Mouse (Mus musculus): ENCODE results near the gene Plekhj1. TPM values are rescaled to one million over a fixed set of nuclear protein-coding genes. Genes with fewer than 3 reads are reported as not detected.
A peak's percentile ranks its signal among the peaks of the same experiment; 100 is the strongest.

Plekhj1 gene
- total RNA-seq, 2 experiments from 2014 or later: 63.6 to 71.6 TPM

DNA sequence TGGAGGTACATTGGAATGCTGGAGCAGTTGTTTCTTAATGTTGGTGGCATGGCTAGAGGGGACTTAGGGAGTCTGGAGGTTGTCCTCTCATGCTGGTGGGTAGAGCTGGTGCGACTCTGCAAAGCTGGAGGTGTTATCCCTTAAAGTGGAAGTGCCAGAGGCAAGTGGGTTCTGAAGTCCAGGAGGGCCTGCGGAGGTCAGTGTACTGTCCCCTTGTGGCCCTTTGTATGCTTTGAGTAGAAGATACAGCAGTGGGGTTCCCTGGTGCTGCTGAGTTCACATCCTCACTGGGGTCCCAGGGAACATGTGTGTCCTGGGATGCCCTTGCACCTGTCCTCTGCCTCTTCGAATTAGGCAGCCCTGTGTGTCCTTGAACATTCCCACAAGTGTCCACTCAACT is 42.3 kb downstream of the Plekhj1 start:
- no peak for DNase-seq (ENCODE audit: extremely low spot score in 1 of 2, low spot score in 1 of 2)

- no peak for DNase-seq (ENCODE audit: extremely low spot score in 1 of 2, low spot score in 1 of 2)
These were observed 43.0 kb downstream of the Plekhj1 start for GRCm38 (mm10) chr10:80755291-80756015.

DNA sequence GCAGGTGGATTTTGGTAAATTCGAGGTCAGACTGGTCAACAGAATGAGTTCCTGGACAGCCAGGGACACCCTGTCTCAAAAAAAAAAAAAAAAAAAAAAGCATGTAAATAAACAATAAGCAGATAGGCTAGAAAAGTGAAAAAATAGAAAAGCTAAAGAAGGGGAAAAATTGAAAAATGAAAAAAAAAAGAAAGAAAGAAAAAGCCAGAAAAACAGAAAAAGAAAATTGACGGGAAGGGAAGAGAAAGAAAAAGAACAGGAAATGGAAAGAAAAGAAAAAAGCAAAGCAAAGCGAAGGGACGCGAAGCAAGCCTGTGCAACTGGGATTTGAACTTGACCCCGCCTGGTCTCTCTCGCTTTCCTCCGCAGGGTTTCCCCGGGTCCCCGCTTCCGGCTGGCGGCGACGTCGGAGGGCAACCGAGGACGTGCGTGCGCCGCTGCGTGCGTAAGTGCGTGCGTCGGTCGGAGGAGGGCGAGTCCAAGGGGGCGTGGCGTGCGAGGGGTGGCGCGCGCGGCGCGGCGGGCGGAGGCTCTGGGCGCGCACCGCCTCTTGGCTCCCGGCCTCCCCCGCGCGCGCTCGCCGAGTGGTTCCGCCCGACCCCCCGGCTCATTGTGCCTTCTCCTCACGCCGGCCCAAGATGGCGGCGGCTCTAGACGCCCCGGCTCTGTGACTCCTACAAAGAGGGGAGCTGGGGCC is 43.7 kb downstream of the Plekhj1 start, which contains the start of gene Dot1l:
Gene Dot1l (plus strand): TSS at position 613 of the 697 bp plus-strand sequence.
- peak; percentile 97 for DNase-seq (ENCODE audit: extremely low spot score in 1 of 2, low spot score in 1 of 2)

DNA sequence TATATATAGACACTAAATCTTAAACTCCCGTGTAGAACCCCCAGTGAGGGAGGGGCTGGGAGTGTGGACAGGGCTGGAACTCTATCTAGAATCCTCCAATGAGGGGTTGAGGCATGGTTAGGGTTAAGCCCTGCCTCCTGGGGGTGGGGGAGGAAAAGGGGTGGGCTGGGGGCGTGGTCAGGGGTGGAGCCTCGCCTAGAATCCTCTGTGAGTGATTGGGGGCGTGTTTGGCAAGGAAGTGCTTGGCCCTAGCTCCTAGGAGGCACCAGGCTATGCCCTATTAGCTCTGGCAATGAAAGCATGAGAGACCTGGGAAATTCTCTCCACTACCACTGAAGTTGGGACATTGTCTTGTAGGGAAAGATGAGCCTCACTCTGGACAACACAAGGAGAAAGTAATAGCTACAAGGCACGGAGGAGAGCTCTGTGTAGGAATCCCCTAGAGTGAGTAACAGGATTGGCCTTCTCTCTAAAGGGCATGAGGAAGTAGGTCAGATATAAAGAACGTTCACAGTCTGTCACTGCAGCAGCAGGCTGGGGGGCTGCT is 46.3 kb downstream of the Plekhj1 start:
- no peak for DNase-seq (ENCODE audit: extremely low spot score in 1 of 2, low spot score in 1 of 2)

DNA sequence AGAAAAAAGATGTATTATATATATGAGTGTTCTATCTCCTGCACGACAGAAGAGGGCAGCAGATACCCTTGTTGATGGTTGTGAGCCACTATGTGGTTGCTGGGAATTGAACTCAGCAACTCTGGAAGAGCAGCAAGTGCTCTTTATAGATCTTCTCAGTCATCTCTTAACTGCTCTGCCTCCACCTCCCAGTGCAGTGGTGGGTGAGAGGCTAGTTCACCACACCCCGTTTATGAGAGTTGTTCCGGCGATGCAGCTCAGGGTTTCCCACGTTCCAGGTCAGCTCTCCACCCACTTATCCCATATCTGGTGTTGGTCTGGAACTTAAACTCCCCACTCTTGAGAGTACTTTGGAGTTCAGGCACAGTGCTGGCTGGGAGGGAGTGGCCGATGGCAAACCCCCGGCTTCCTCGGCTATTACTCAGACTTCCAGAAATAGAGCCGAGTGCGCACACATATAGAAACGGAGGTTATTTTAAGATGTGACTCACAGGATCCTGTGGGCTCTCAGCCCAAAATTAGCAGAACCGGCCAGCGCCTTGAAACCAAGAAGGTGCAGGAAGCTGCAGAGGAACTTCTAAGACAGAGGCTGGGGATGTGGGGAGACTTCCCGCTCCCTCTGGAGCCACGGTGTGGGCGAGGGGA is 47.1 kb downstream of the Plekhj1 start:
- no peak for DNase-seq (ENCODE audit: extremely low spot score in 1 of 2, low spot score in 1 of 2)

GRCm38 (mm10) chr10:80748609-80749008 is 49.8 kb downstream of the Plekhj1 start:
- DNase-seq (ENCODE audit: extremely low spot score in 1 of 2, low spot score in 1 of 2): peak in 1 of 2 experiments; percentile 36

- peak; percentile 69 to 83 for DNase-seq (ENCODE audit: extremely low spot score in 1 of 2, low spot score in 1 of 2)
These were observed 51.0 kb downstream of the Plekhj1 start for GRCm38 (mm10) chr10:80747410-80747809.

Small RNA genes within 50 kb of the gene (microRNA-seq; reads per million reads assigned to microRNA genes)
- 4.2 to 4.8 reads per million in 2 experiments for gene Mir1982

Other genes with a start within 250 kb of the Plekhj1 start
- 10 to 100 TPM; 45.2 to 54.6 TPM for gene Rexo1, start 237.1 kb downstream of the Plekhj1 start, total RNA-seq (2021)
- gene Klf16, start 221.3 kb downstream of the Plekhj1 start, total RNA-seq (2021): 10 to 100 TPM; 57.3 to 57.6 TPM
- gene Abhd17a, start 208.3 kb downstream of the Plekhj1 start, total RNA-seq (2021): 100 to 1,000 TPM; 184 to 192 TPM
- 10 to 100 TPM; 44.1 to 45.5 TPM for gene Scamp4, start 195.8 kb downstream of the Plekhj1 start, total RNA-seq (2021)
- gene Adat3, start 195.7 kb downstream of the Plekhj1 start, total RNA-seq (2021): 1 to 10 TPM; 1.7 to 1.8 TPM
- 1 to 10 TPM; 2.4 to 3.4 TPM for gene Gm49322, start 192.6 kb downstream of the Plekhj1 start, total RNA-seq (2021)
- 100 to 1,000 TPM; 208 to 236 TPM for gene Csnk1g2, start 175.8 kb downstream of the Plekhj1 start, total RNA-seq (2021)
- gene Btbd2, start 141.6 kb downstream of the Plekhj1 start, total RNA-seq (2021): 100 to 1,000 TPM; 103 to 107 TPM
- 10 to 100 TPM; 45.0 to 50.9 TPM for gene Mknk2, start 120.5 kb downstream of the Plekhj1 start, total RNA-seq (2021)
- gene Mob3a, start 96.6 kb downstream of the Plekhj1 start, total RNA-seq (2021): 10 to 100 TPM; 13.0 to 13.6 TPM
- gene Izumo4, start 96.4 kb downstream of the Plekhj1 start, total RNA-seq (2021): 10 to 100 TPM; 46.4 to 61.7 TPM
- gene Ap3d1, start 56.4 kb downstream of the Plekhj1 start, total RNA-seq (2021): 100 to 1,000 TPM; 128 to 143 TPM
- 10 to 100 TPM; 39.9 to 60.6 TPM for gene Dot1l, start 43.4 kb downstream of the Plekhj1 start, total RNA-seq (2021)
- 10 to 100 TPM; 46.2 to 52.0 TPM for gene Sf3a2, start 428 bp downstream of the Plekhj1 start, total RNA-seq (2021)
- 1 to 10 TPM; 2.3 to 3.2 TPM for gene Amh, start 6.6 kb upstream of the Plekhj1 start, total RNA-seq (2021)
- 1 to 10 TPM; 2.5 to 3.5 TPM for gene Jsrp1, start 14.9 kb upstream of the Plekhj1 start, total RNA-seq (2021)
- 100 to 1,000 TPM; 491 to 550 TPM for gene Oaz1, start 28.0 kb upstream of the Plekhj1 start, total RNA-seq (2021)
- gene Lingo3, start 45.4 kb upstream of the Plekhj1 start, total RNA-seq (2021): 10 to 100 TPM; 38.3 to 39.9 TPM
- 10 to 100 TPM; 41.5 to 43.8 TPM for gene Lsm7, start 56.6 kb upstream of the Plekhj1 start, total RNA-seq (2021)
- 10 to 100 TPM; 61.5 to 65.7 TPM for gene Sppl2b, start 56.6 kb upstream of the Plekhj1 start, total RNA-seq (2021)
- under 1 TPM; 0.40 to 0.62 TPM for gene Tmprss9, start 73.2 kb upstream of the Plekhj1 start, total RNA-seq (2021)
- 100 to 1,000 TPM; 145 to 167 TPM for gene Timm13, start 102.3 kb upstream of the Plekhj1 start, total RNA-seq (2021)
- 10 to 100 TPM; 17.5 to 19.6 TPM for gene Lmnb2, start 119.6 kb upstream of the Plekhj1 start, total RNA-seq (2021)
- 10 to 100 TPM; 15.0 to 16.7 TPM for gene Gadd45b, start 131.4 kb upstream of the Plekhj1 start, total RNA-seq (2021)
- gene Gng7, start 216.3 kb upstream of the Plekhj1 start, total RNA-seq (2021): 100 to 1,000 TPM; 180 to 184 TPM
- gene Diras1, start 227.0 kb upstream of the Plekhj1 start, total RNA-seq (2021): 100 to 1,000 TPM in 1 of 2 experiments, 10 to 100 TPM in 1; 98.7 to 103 TPM
- 10 to 100 TPM; 67.5 to 74.9 TPM for gene Slc39a3, start 238.8 kb upstream of the Plekhj1 start, total RNA-seq (2021)

Measured in layer of hippocampus, postnatal 25 days (tissue).